Comparison of ENCODE assay signal across 22 mouse cellular contexts in the genomic region with DNA sequence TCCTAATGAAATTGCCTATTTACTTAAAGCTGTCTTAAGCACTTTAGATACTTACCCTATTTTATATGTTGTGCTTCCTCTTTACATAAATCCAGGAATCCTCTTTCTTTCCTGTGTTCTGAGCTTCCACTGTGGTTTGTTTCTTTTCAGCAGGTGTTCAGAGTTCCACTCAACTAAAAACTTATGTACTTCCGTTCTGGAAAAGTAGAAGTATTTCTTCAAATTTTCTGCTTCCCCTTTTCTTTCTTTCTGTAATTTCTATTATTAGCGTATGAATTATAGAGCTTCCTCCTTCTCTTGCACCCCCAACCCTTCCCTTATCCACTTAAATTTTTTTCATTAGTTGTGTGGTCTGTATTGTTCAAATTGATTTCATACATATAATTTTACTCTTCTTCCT.
"Had no signal": no experiment of that assay in that cellular context is flagged by ENCODE, and none has a peak within 500 bp of the region (broad histone marks: within the 10 kb centered on the region; RNA-seq: fewer than 3 reads in every experiment).

No protein-coding gene starts in this region.

- ATAC-seq: liver, embryonic 12.5 days; midbrain, embryonic 15.5 days had no signal

- H3K36me3 ChIP-seq: limb, embryonic 10.5 days; limb, embryonic 13.5 days; liver, embryonic 12.5 days; liver, embryonic 15.5 days; lung, embryonic 15.5 days; midbrain, embryonic 12.5 days; midbrain, embryonic 15.5 days; neural tube, embryonic 12.5 days; neural tube, embryonic 15.5 days had no signal

- H3K27ac ChIP-seq: layer of hippocampus, adult 2 months; limb, embryonic 10.5 days; limb, embryonic 13.5 days; liver, embryonic 12.5 days; liver, embryonic 15.5 days; lung, embryonic 15.5 days; midbrain, embryonic 12.5 days; midbrain, embryonic 15.5 days; neural tube, embryonic 12.5 days; neural tube, embryonic 15.5 days had no signal

- H3K27me3 ChIP-seq: limb, embryonic 13.5 days; liver, embryonic 12.5 days; liver, embryonic 15.5 days; lung, embryonic 15.5 days; midbrain, embryonic 12.5 days; midbrain, embryonic 15.5 days; neural tube, embryonic 12.5 days; neural tube, embryonic 15.5 days had no signal

- H3K4me3 ChIP-seq: layer of hippocampus, adult 2 months; limb, embryonic 10.5 days; limb, embryonic 13.5 days; liver, embryonic 12.5 days; liver, embryonic 15.5 days; lung, embryonic 15.5 days; midbrain, embryonic 12.5 days; midbrain, embryonic 15.5 days; neural tube, embryonic 12.5 days; neural tube, embryonic 15.5 days had no signal

- H3K4me2 ChIP-seq: limb, embryonic 13.5 days; liver, embryonic 12.5 days; liver, embryonic 15.5 days; lung, embryonic 15.5 days; midbrain, embryonic 12.5 days; midbrain, embryonic 15.5 days; neural tube, embryonic 12.5 days; neural tube, embryonic 15.5 days had no signal

- DNase-seq: kidney, adult 9 months; kidney, postnatal 25 days; layer of hippocampus, adult 9-11 months; liver; lung, adult 18-20 months; lung, postnatal 10 days; lung, postnatal 36 days; retina, postnatal 1 day; right cerebral cortex, postnatal 25 days; spleen, adult 18-20 months; thymus, adult 18-20 months; thymus, postnatal 36 days had no signal

- H3K9ac ChIP-seq: limb, embryonic 13.5 days; liver, embryonic 12.5 days; liver, embryonic 15.5 days; lung, embryonic 15.5 days; midbrain, embryonic 12.5 days; midbrain, embryonic 15.5 days; neural tube, embryonic 12.5 days; neural tube, embryonic 15.5 days had no signal

- H3K9me3 ChIP-seq: limb, embryonic 10.5 days; limb, embryonic 13.5 days; liver, embryonic 12.5 days; liver, embryonic 15.5 days; lung, embryonic 15.5 days; midbrain, embryonic 12.5 days; midbrain, embryonic 15.5 days; neural tube, embryonic 12.5 days; neural tube, embryonic 15.5 days had no signal

- H3K4me1 ChIP-seq: liver, embryonic 12.5 days; liver, embryonic 15.5 days; lung, embryonic 15.5 days; midbrain, embryonic 12.5 days; midbrain, embryonic 15.5 days; neural tube, embryonic 12.5 days; neural tube, embryonic 15.5 days had no signal
